Mouse (Mus musculus): ENCODE results near the gene Ces5a.

- TF ChIP-seq CTCF (conservative IDR thresholded peaks at IDR 0.05; ENCODE audit: low read length): no peak
- no peak for TF ChIP-seq POU5F1 (IDR thresholded peaks at IDR 0.05; ENCODE audit: borderline replicate concordance, low read length)
Observed at GRCm38 (mm10) chr8:93499437-93499836, 36.2 kb downstream of the Ces5a start.

Measured in E14TG2a.4 (cell line).